Mouse (Mus musculus) ES-E14 (cell line): Measurements from ENCODE around the gene Gm15013. TPM values are rescaled to one million over a fixed set of nuclear protein-coding genes. Genes with fewer than 3 reads are reported as not detected.
"Not testable (repeated sequence)": the region's sequence is repeated elsewhere in the genome, so short reads cannot be mapped to it uniquely, and the experiment has no call there.

Experiments used
- DNase-seq: peaks from one replicate; pipeline ENCODE4 v3.0.0-alpha.2; 2013; ENCODE audit warnings: low read depth, low spot score
- H3K27ac ChIP-seq: 2 replicates; pipeline ENCODE4 v1.5.1; 2012; ENCODE audit warnings: low read depth, mild to moderate bottlenecking, low read length, moderate library complexity, mixed read lengths; ENCODE audit not compliant: poor library complexity, insufficient read depth, severe bottlenecking
- H3K36me3 ChIP-seq: 2 replicates; pipeline ENCODE4 v1.6.1; 2012; ENCODE audit warnings: mild to moderate bottlenecking, low read length, moderate library complexity, mixed read lengths; ENCODE audit not compliant: control insufficient read depth, poor library complexity, insufficient read depth, severe bottlenecking
- H3K4me1 ChIP-seq, 2 experiments: fragments of 150-350 bp in 1 of 2; sonication (generic) in 1 of 2; 2 replicates each; pipeline ENCODE4 v1.6.1; 2012; ENCODE audit warnings: low read length in 2 of 2, mild to moderate bottlenecking in 1 of 2, mixed read lengths in 1 of 2; ENCODE audit not compliant: control insufficient read depth in 2 of 2, insufficient read depth in 2 of 2, poor library complexity in 1 of 2
- H3K4me3 ChIP-seq, 2 experiments: fragments of 150-350 bp in 1 of 2; sonication (generic) in 1 of 2; 2 replicates each; pipeline ENCODE4 v1.5.1; 2012; ENCODE audit warnings: low read length in 2 of 2, low read depth in 1 of 2, mild to moderate bottlenecking in 1 of 2, mixed read lengths in 1 of 2; ENCODE audit not compliant: insufficient read depth in 1 of 2, poor library complexity in 1 of 2, severe bottlenecking in 1 of 2
- H3K9ac ChIP-seq: 2 replicates; pipeline ENCODE4 v1.6.1; 2012; ENCODE audit warnings: low read depth, mild to moderate bottlenecking, low read length, mixed read lengths; ENCODE audit not compliant: poor library complexity, insufficient read depth, severe bottlenecking
- H3K9me3 ChIP-seq: fragments of 150-350 bp; sonication (generic); 2 replicates; pipeline ENCODE4 v1.6.1; 2012; ENCODE audit warnings: low read depth, mild to moderate bottlenecking, low read length; ENCODE audit not compliant: control insufficient read depth, insufficient read depth
- CHD2 ChIP-seq: IDR thresholded peaks from 2 replicates; pipeline ENCODE4 v1.6.1; 2014; ENCODE audit warnings: mild to moderate bottlenecking, low read depth, low read length, inconsistent platforms
- HCFC1 ChIP-seq: IDR thresholded peaks from 2 replicates; pipeline ENCODE4 v1.6.1; 2012; ENCODE audit warnings: low read length, inconsistent platforms, borderline replicate concordance; ENCODE audit not compliant: insufficient read depth
- MAFK ChIP-seq: IDR thresholded peaks from 2 replicates; pipeline ENCODE4 v1.6.1; 2014; ENCODE audit warnings: mild to moderate bottlenecking, low read depth, low read length, inconsistent platforms; ENCODE audit not compliant: insufficient read depth
- ZC3H11A ChIP-seq: IDR thresholded peaks from 2 replicates; pipeline ENCODE4 v1.6.1; 2012; ENCODE audit warnings: low read depth, mild to moderate bottlenecking, inconsistent platforms, low read length, borderline replicate concordance
- ZNF384 ChIP-seq: IDR thresholded peaks from 2 replicates; pipeline ENCODE4 v1.6.1; 2012; ENCODE audit warnings: low read depth, low read length, inconsistent platforms
- in situ Hi-C, 2 experiments: fragments of 600-800 bp; cut with MboI; formaldehyde crosslinking; loops; one replicate each; pipeline ENCODE4 v1.15.1; 2025; ENCODE audit warnings: low sequenced_read_pairs in 2 of 2, inconsistent platforms in 1 of 2; ENCODE audit not compliant: unreplicated experiment in 2 of 2
- total RNA-seq: library from RNA; depleted of rRNA; stranded (reverse); fragments of 300-350 nt; gene quantifications from 2 replicates; pipeline ENCODE4 v1.2.3, GENCODE M21; 2012; rRNA removed

Gm15013 gene
- total RNA-seq, result not detected in 2 replicates

DNA sequence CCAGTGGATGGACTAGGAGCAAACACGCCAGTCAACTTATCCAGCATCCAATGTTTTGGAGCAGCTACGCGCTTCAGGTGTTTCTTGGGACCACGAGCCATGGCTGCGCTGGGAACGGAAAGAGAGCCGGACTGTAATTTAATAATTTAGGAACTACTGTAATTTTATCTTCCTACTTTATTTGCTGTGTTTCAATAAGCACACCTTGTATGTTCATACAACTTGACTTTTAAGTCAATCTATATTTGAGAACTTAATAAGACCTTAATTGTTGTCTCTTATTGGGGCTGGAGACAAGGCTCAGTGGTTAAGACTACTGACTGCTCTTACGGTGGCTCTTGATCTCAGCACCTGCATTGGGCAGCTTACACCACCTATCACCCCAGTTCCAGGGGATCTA, at the start of gene Gm15013:
Gene Gm15013, minus strand, starts transcription at position 101 of the 400 bp plus-strand sequence.
- no peak within 1 kb of the TSS for H3K9ac ChIP-seq
- TF ChIP-seq CHD2 (no peak), HCFC1 (no peak), ZC3H11A (no peak), MAFK (no peak), ZNF384 (no peak)
- DNase-seq, result no peak
- in situ Hi-C loops, result no loop called here
- H3K4me3 ChIP-seq, result no peak within 1 kb of the TSS
- no peaks in the 10 kb centered on the region for H3K9me3 ChIP-seq
- H3K4me1 ChIP-seq, result no peaks in the 10 kb centered on the region
- no peaks in the 10 kb centered on the region for H3K36me3 ChIP-seq
- H3K27ac ChIP-seq, result no peak within 1 kb of the TSS

DNA sequence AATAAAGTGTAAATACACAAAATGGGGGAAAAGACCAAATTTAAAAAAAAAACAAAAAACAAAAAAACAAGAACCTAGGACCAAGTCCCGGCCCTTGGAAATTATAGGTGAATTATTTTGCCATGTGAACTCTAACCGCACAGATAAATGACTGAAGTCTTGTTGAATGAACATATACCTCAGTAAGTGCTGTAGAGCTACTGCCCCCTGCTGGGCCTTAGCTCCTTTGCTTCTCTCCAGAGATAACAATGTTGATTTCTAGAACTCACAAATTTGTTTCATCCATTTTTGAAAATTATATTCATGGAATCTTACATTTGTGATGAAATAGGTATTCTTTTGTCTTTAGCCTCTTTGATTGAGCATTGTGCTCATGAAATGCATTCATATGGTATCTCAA, 48.3 kb upstream of the Gm15013 start:
- Histone ChIP-seq H3K9me3 (no peaks in the 10 kb centered on the region), H3K4me3 (no peak overlapping the region), H3K27ac (no peak overlapping the region), H3K9ac (no peak overlapping the region), H3K4me1 (no peaks in the 10 kb centered on the region), H3K36me3 (no peaks in the 10 kb centered on the region)
- TF ChIP-seq MAFK (no peak), HCFC1 (no peak), ZNF384 (no peak), ZC3H11A (no peak), CHD2 (no peak)
- in situ Hi-C loops, result no loop called here
- DNase-seq, result no peak

DNA sequence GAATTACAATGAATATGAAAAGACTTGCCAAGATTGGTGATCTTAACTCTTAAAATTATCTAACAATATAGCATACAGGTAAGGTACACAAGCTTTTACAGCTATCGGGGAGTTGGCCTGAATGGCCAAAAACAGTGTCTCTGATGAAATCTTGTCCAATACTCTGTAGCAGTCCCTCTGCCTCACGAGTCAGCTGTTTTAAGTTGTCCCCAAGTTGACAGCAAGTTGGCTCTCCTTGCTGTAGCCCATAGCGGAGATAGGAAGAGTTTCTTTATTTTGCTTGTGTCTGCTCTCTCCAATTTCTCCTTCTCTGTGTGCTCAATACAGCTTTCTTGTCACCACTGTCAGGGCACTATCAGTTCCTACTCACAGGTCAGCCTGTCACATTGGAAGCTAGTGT, 44.4 kb upstream of the Gm15013 start:
- H3K36me3 ChIP-seq, H3K4me3 ChIP-seq, H3K9me3 ChIP-seq, H3K4me1 ChIP-seq, DNase-seq, in situ Hi-C loops, H3K9ac ChIP-seq, H3K27ac ChIP-seq: not testable (repeated sequence)

DNA sequence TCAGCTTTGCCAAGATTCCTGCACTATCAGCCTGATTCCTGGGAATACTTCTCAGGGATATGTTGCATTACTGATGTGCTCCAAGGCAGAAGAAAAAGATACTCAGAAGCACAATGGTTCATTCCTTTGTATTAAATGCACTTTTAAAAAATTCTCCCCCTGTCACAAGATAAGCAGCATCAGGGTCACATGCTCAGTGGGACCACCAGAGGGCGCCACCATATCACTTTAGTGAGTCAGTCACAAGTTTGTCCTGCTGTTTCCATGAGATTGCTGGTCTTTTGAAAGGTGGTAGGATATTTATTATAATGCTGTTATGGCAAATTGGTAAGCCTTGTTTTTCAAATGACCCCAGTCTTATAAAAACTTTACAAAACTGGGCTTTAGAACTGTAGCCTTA, 37.6 kb upstream of the Gm15013 start:
- no peaks in the 10 kb centered on the region for H3K9me3 ChIP-seq
- TF ChIP-seq HCFC1 (no peak), ZC3H11A (peak; percentile 51; the same call in 1 of the 2 replicates), ZNF384 (no peak)
- no peak overlapping the region for H3K9ac ChIP-seq
- in situ Hi-C loops, result no loop called here
- H3K27ac ChIP-seq, result no peak overlapping the region
- no peaks in the 10 kb centered on the region for H3K4me1 ChIP-seq
- no peak overlapping the region for H3K4me3 ChIP-seq
- no peaks in the 10 kb centered on the region for H3K36me3 ChIP-seq
- peak; percentile 12 for DNase-seq

DNA sequence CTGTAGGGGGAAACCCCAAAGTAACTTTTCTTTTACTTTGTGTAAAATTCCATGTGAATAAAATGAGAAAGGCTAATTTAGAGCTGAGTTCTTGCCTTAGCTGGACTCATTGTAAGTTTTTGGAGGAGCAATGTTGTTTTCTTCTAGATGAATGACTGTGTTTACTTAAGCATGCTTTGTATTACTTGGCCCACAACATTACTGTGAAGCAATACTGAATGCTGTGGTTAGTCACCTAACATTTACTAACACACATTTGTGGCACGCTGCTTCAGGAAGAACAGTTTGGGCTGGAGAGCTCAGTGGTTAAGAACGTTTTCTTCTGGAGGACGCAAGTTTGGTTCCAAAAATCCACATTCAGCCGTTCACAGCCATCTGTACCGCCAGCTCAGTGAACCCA, 22.8 kb upstream of the Gm15013 start:
- in situ Hi-C loops, result loop anchor here in 1 of 2 experiments (25.0 kb wide), 1 partner anchor 450 kb away; no protein-coding TSS in a partner anchor
- Histone ChIP-seq H3K9ac (no peak overlapping the region), H3K36me3 (no peaks in the 10 kb centered on the region), H3K27ac (no peak overlapping the region), H3K4me3 (no peak overlapping the region), H3K4me1 (no peaks in the 10 kb centered on the region), H3K9me3 (no peaks in the 10 kb centered on the region)
- TF ChIP-seq ZC3H11A, result no peak
- no peak for TF ChIP-seq HCFC1
- TF ChIP-seq CHD2, result no peak
- TF ChIP-seq MAFK, result no peak
- no peak for TF ChIP-seq ZNF384
- no peak for DNase-seq
